Mouse (Mus musculus) C2C12 (cell line): ENCODE results near the gene Gatd1. TPM values are rescaled to one million over a fixed set of nuclear protein-coding genes. Genes with fewer than 3 reads are reported as not detected.

Source experiments
- H3K27me3 ChIP-seq: one replicate; pipeline ENCODE4 v1.6.1; 2011; ENCODE audit not compliant: control insufficient read depth, insufficient read depth, insufficient read length
- H3K36me3 ChIP-seq: one replicate; pipeline ENCODE4 v1.6.1; 2011; ENCODE audit not compliant: control insufficient read depth, insufficient read depth
- H3K4me3 ChIP-seq: one replicate; pipeline ENCODE4 v1.5.1; 2011; ENCODE audit warnings: mild to moderate bottlenecking, control low read depth; ENCODE audit not compliant: poor library complexity, insufficient read depth, severe bottlenecking
- H3K79me2 ChIP-seq: one replicate; pipeline ENCODE4 v1.6.1; 2011; ENCODE audit not compliant: control insufficient read depth, insufficient read depth
- H3K79me3 ChIP-seq: one replicate; pipeline ENCODE4 v1.6.1; 2011; ENCODE audit warnings: low read depth, control low read depth
- H3ac ChIP-seq: one replicate; pipeline ENCODE3; 2011; ENCODE audit warnings: low read depth; ENCODE audit not compliant: control insufficient read depth, insufficient read length
- CEBPB ChIP-seq: IDR thresholded peaks from one replicate; pipeline ENCODE4 v1.6.1; 2011; ENCODE audit warnings: low read depth, mild to moderate bottlenecking, control low read depth, moderate library complexity
- CTCF ChIP-seq: IDR thresholded peaks from one replicate; pipeline ENCODE4 v1.5.1; 2011; ENCODE audit not compliant: control insufficient read depth, insufficient read depth, insufficient read length
- FOSL1 ChIP-seq: IDR thresholded peaks from one replicate; pipeline ENCODE4 v1.8.0; 2011; ENCODE audit warnings: mild to moderate bottlenecking, low read length; ENCODE audit not compliant: poor library complexity, insufficient read depth, severe bottlenecking
- MAX ChIP-seq: IDR thresholded peaks from one replicate; pipeline ENCODE4 v1.6.1; 2011; ENCODE audit warnings: mild to moderate bottlenecking, control low read depth
- MYOD1 ChIP-seq: IDR thresholded peaks from one replicate; pipeline ENCODE4 v1.6.1; 2011; ENCODE audit warnings: low read depth; ENCODE audit not compliant: control insufficient read depth, insufficient read length
- MYOG ChIP-seq: IDR thresholded peaks from one replicate; pipeline ENCODE4 v1.6.1; 2011; ENCODE audit not compliant: control insufficient read depth, insufficient read length; ENCODE audit errors: extremely low read depth
- USF1 ChIP-seq: IDR thresholded peaks from one replicate; pipeline ENCODE4 v1.6.1; 2011; ENCODE audit warnings: low read depth, mild to moderate bottlenecking, control low read depth, moderate library complexity
- polyA plus RNA-seq: library from polyadenylated mRNA; unstranded; fragments of >200 nt; fragmentation: generic; extraction: Trizol; gene quantifications from one replicate; pipeline ENCODE4 v1.2.1, GENCODE M21; 2012; ENCODE audit warnings: missing spikeins

Gatd1 gene
- polyA plus RNA-seq, 1 experiment, result 14.9 TPM

DNA sequence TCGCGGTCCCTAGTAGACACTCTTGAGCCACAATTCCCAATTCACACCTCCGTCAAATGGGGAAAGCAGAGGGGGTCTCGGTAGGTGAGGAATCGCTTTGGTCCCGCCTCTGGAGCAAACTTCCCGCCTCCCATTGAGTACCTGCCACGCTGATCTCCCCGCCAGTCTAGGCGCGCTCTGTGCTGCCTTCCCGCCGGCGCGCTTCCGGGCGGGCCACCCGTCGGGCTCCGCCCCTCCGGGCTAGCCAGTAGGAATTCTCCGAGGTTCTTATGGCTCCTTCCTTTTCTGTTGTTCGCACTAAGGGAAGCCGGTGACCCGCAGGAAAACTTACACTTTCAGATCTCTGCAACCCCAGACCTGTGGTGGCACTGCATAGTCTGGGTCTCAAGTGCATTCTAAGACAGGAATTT, 29.9 kb upstream of the Gatd1 start, which contains the start of gene Pidd1:
Gene Pidd1, minus strand, starts transcription at position 198 of the 410 bp plus-strand sequence.
- peaks cover 13% of the 10 kb centered on the region for H3K79me3 ChIP-seq
- H3ac ChIP-seq, result peak within 1 kb of the TSS; percentile 78
- TF ChIP-seq MAX (peak; percentile 41), MYOD1 (no peak)
- peak within 1 kb of the TSS; percentile 49 for H3K4me3 ChIP-seq
- H3K27me3 ChIP-seq, result no peaks in the 10 kb centered on the region
- peaks cover 42% of the 10 kb centered on the region for H3K79me2 ChIP-seq
- peaks cover 31% of the 10 kb centered on the region for H3K36me3 ChIP-seq

- peaks cover 36% of the 10 kb centered on the region for H3K79me2 ChIP-seq
- H3K27me3 ChIP-seq, result no peaks in the 10 kb centered on the region
- peaks cover 7% of the 10 kb centered on the region for H3K79me3 ChIP-seq
- peak overlapping the region; percentile 49 for H3K4me3 ChIP-seq
- H3K36me3 ChIP-seq, result peaks cover 31% of the 10 kb centered on the region
- no peak for TF ChIP-seq MAX
- peak; percentile 10 for TF ChIP-seq CTCF
- H3ac ChIP-seq, result peak overlapping the region; percentile 78
Observed at GRCm38 (mm10) chr7:141443081-141443821, 29.3 kb upstream of the Gatd1 start.

DNA sequence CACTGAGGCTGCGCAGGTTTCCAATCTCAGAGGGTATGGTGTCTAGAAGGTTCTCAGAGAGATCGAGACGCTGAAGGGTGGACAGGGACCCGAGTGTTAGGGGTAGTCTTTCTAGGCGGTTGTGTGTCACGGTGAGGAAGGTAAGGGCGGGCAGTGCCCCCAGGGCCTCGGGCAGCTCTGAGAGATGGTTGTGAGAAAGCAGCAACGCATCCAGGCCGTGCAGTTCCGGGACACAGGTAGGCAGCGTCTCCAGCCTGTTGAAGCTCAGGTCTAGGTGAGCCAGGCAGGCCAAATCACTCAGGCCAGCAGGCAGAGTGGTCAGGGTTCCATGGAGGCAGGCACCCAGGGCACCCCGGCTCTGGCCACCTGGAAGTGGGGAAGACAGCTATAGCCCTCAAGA, 28.3 kb upstream of the Gatd1 start:
- Histone ChIP-seq H3K36me3 (peaks cover 31% of the 10 kb centered on the region), H3K79me2 (peaks cover 27% of the 10 kb centered on the region)
- no peak for TF ChIP-seq FOSL1
- no peak for TF ChIP-seq MYOG
- no peak for TF ChIP-seq CTCF
- TF ChIP-seq CEBPB, result no peak
- no peak for TF ChIP-seq MAX
- TF ChIP-seq MYOD1, result no peak
- no peak for TF ChIP-seq USF1

GRCm38 (mm10) chr7:141441460-141441859, 27.5 kb upstream of the Gatd1 start:
- H3K79me3 ChIP-seq, result peaks cover 1% of the 10 kb centered on the region
- TF ChIP-seq MAX (no peak), CEBPB (no peak), MYOG (no peak), FOSL1 (no peak), USF1 (no peak), CTCF (no peak), MYOD1 (no peak)
- no peak overlapping the region for H3K4me3 ChIP-seq
- H3ac ChIP-seq, result no peak overlapping the region
- H3K79me2 ChIP-seq, result peaks cover 34% of the 10 kb centered on the region
- peaks cover 31% of the 10 kb centered on the region for H3K36me3 ChIP-seq
- H3K27me3 ChIP-seq, result no peaks in the 10 kb centered on the region

More for the DNA sequence above, 28.3 kb upstream of the Gatd1 start:
- Histone ChIP-seq H3K27me3 (no peaks in the 10 kb centered on the region), H3K79me3 (no peaks in the 10 kb centered on the region), H3K4me3 (no peak overlapping the region), H3ac (peak overlapping the region; percentile 78)

DNA sequence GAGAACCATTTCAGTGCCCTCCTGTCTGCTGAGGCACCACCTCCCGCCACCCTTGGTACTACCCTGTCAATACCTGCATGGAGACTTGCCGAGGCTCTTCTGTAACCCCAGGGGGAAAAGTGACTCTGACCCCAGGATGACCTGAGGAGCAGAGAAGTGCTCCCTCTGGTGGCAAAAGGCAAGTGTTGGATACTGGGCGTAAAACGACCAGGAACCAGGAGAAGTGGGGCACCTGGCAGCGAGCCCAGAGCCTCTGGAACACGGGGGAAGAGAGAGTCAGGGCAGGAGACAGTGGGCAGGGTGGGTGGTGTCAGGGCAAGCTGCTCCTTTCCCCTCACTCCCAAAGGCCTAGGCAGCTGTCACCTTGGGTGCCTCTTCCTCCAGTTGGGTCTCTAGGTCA, 26.7 kb upstream of the Gatd1 start:
- TF ChIP-seq CTCF, result peak; percentile 57
- no peak for TF ChIP-seq MYOD1
- peaks cover 4% of the 10 kb centered on the region for H3K79me3 ChIP-seq
- H3K79me2 ChIP-seq, result peaks cover 42% of the 10 kb centered on the region
- no peaks in the 10 kb centered on the region for H3K27me3 ChIP-seq
- H3K4me3 ChIP-seq, result no peak overlapping the region
- no peak overlapping the region for H3ac ChIP-seq
- peaks cover 31% of the 10 kb centered on the region for H3K36me3 ChIP-seq

- Histone ChIP-seq H3K36me3 (peaks cover 31% of the 10 kb centered on the region), H3K79me3 (peaks cover 4% of the 10 kb centered on the region), H3K4me3 (no peak overlapping the region), H3ac (no peak overlapping the region), H3K27me3 (no peaks in the 10 kb centered on the region), H3K79me2 (peaks cover 48% of the 10 kb centered on the region)
- TF ChIP-seq MYOG, result no peak
- TF ChIP-seq USF1, result no peak
- TF ChIP-seq CTCF, result no peak
- no peak for TF ChIP-seq MYOD1
- no peak for TF ChIP-seq CEBPB
- no peak for TF ChIP-seq MAX
- no peak for TF ChIP-seq FOSL1
Observed at GRCm38 (mm10) chr7:141439811-141440210, 25.9 kb upstream of the Gatd1 start.
